Mouse (Mus musculus): Measurements from ENCODE around the gene Ddx19b.
A peak's percentile ranks its signal among the peaks of the same experiment; 100 is the strongest.
"Not testable (repeated sequence)": the region's sequence is repeated elsewhere in the genome, so short reads cannot be mapped to it uniquely, and the experiment has no call there.

Gene Ddx19b

GRCm38 (mm10) chr8:111034276-111034675 lies 2.7 kb upstream of the Ddx19b start:
- no peak for DNase-seq (ENCODE audit: low spot score in 2 of 2)

- peak; percentile 97 for DNase-seq (ENCODE audit: low spot score in 2 of 2)
Measured at GRCm38 (mm10) chr8:111033482-111034215, 2.1 kb upstream of the Ddx19b start.

- no peak for DNase-seq (ENCODE audit: low spot score in 2 of 2)
Measured at GRCm38 (mm10) chr8:111032916-111033315, 1.4 kb upstream of the Ddx19b start, which contains the start of gene Aars. TSS of gene Aars (plus strand) at chr8:111033144.

GRCm38 (mm10) chr8:111030045-111030444 lies 1.5 kb downstream of the Ddx19b start:
- DNase-seq (ENCODE audit: low spot score in 2 of 2): no peak

- no peak for DNase-seq (ENCODE audit: low spot score in 2 of 2)
Measured at GRCm38 (mm10) chr8:111029589-111029988, 2.0 kb downstream of the Ddx19b start.

GRCm38 (mm10) chr8:111027391-111027937 lies 4.1 kb downstream of the Ddx19b start:
- DNase-seq (ENCODE audit: low spot score in 2 of 2): peak; percentile 80 to 87

- not testable (repeated sequence) for DNase-seq (ENCODE audit: low spot score in 2 of 2)
Measured at GRCm38 (mm10) chr8:111026609-111027008, 4.9 kb downstream of the Ddx19b start.

- not testable (repeated sequence) for DNase-seq (ENCODE audit: low spot score in 2 of 2)
Measured at GRCm38 (mm10) chr8:111010230-111010991, 21.1 kb downstream of the Ddx19b start.

- DNase-seq (ENCODE audit: low spot score in 2 of 2): peak; percentile 81 to 89
Measured at GRCm38 (mm10) chr8:110997547-110998531, 33.7 kb downstream of the Ddx19b start, which contains the start of gene Ddx19a. TSS of gene Ddx19a (minus strand) at chr8:110997800.

GRCm38 (mm10) chr8:110996641-110997430 lies 34.7 kb downstream of the Ddx19b start:
- DNase-seq (ENCODE audit: low spot score in 2 of 2): no peak

GRCm38 (mm10) chr8:110990017-110990416 lies 41.5 kb downstream of the Ddx19b start:
- no peak for DNase-seq (ENCODE audit: low spot score in 2 of 2)

- no peak for DNase-seq (ENCODE audit: low spot score in 2 of 2)
Measured at GRCm38 (mm10) chr8:110987805-110988744, 43.5 kb downstream of the Ddx19b start.

GRCm38 (mm10) chr8:110981304-110981703 lies 50.2 kb downstream of the Ddx19b start:
- DNase-seq (ENCODE audit: low spot score in 2 of 2): no peak

- DNase-seq (ENCODE audit: low spot score in 2 of 2): not testable (repeated sequence)
Measured at GRCm38 (mm10) chr8:110977987-110978386, 53.6 kb downstream of the Ddx19b start.

- not testable (repeated sequence) for DNase-seq (ENCODE audit: low spot score in 2 of 2)
Measured at GRCm38 (mm10) chr8:110976532-110976931, 55.0 kb downstream of the Ddx19b start.

- peak; percentile 71 to 85 for DNase-seq (ENCODE audit: low spot score in 2 of 2)
Measured at GRCm38 (mm10) chr8:110969910-110970770, 61.4 kb downstream of the Ddx19b start.

- no peak for DNase-seq (ENCODE audit: low spot score in 2 of 2)
Measured at GRCm38 (mm10) chr8:110967326-110967725, 64.2 kb downstream of the Ddx19b start.

- no peak for DNase-seq (ENCODE audit: low spot score in 2 of 2)
Measured at GRCm38 (mm10) chr8:110966586-110966985, 65.0 kb downstream of the Ddx19b start.

All from urinary bladder, postnatal 36 days (tissue).